Mouse (Mus musculus) megakaryocyte progenitor cell, adult 5-6 weeks (primary cell): ENCODE measurements around the gene Vgll2. TPM values are rescaled to one million over a fixed set of nuclear protein-coding genes. Genes with fewer than 3 reads are reported as not detected.
A peak's percentile ranks its signal among the peaks of the same experiment; 100 is the strongest.

Experiments
- ATAC-seq: replicated peaks from 2 replicates; pipeline ENCODE4 v1.8.0; 2016; ENCODE audit warnings: mild to moderate bottlenecking, moderate TSS enrichment, inconsistent platforms; ENCODE audit not compliant: poor library complexity
- total RNA-seq, 2 experiments: library from RNA; stranded (forward) in 1 of 2; stranded (reverse) in 1 of 2; fragments of 157-497, 149-512 nt in 1 of 2; fragments of 200-1000 nt in 1 of 2; gene quantifications; 2 replicates each; pipeline versions ENCODE4 v1.2.3 to v1.2.4; 2015 to 2017

Gene Vgll2
- total RNA-seq, 2 experiments from 2014 or later, result not detected

DNA sequence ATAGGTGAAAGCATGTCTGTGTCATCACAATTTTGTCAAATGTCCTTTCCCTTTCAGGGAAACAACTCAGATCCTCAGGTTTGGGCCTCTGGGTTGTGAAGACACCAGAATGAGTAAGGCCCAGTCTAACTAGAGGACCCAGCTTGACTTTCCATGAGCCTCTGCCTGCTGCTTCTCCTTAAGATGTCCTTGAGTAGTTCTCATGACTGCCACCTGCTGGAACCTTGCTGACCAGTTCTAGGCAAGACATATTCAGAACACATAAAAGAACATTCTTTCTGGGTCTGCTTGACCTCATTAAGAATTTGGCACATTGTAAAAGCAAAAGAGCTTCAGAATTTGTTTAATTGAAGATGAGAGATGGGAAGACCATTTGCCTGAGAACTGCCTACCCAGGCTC lies 50.2 kb downstream of the Vgll2 start:
- ATAC-seq, result peak; percentile 54; the same call in 1 of the 2 replicates

Other genes with a start within 250 kb of the Vgll2 start
- not detected in 2 replicates for gene Ros1, start 172.7 kb downstream of the Vgll2 start, total RNA-seq (2015)
- not detected in 2 replicates for gene Ros1, start 172.7 kb downstream of the Vgll2 start, total RNA-seq (2017)
- 0.07 and 0.30 TPM in 2 replicates for gene Dcbld1, start 211.1 kb downstream of the Vgll2 start, total RNA-seq (2015)
- gene Dcbld1, start 211.1 kb downstream of the Vgll2 start, total RNA-seq (2017), result 0.08 and 0.41 TPM in 2 replicates